Comparison of ENCODE assay signal across 14 mouse cellular contexts in genomic region chr2:101923181-101923580, GRCm38 (mm10). TPM values are rescaled to one million over a fixed set of nuclear protein-coding genes. Genes with fewer than 3 reads are reported as not detected.
DNase-seq lines count a peak whose midpoint lies in the region; ATAC-seq and TF ChIP-seq lines count a peak whose summit lies in the region.
"Had no signal": no experiment of that assay in that cellular context is flagged by ENCODE, and none has a peak within 500 bp of the region (broad histone marks: within the 10 kb centered on the region; RNA-seq: fewer than 3 reads in every experiment).

No protein-coding gene starts in this region.

- H3K27me3 ChIP-seq in liver, postnatal 0 days (ENCODE audit: insufficient read depth, low read length), result no peaks in the 10 kb centered on the region
- no peaks in the 10 kb centered on the region for H3K27me3 ChIP-seq in stomach, embryonic 16.5 days (ENCODE audit: control insufficient read depth, insufficient read depth, low read length)
- H3K27me3 ChIP-seq in hindbrain, embryonic 11.5 days (ENCODE audit: control insufficient read depth, insufficient read depth, low read length), result no peaks in the 10 kb centered on the region
- H3K27me3 ChIP-seq in hindbrain, embryonic 14.5 days (ENCODE audit: control insufficient read depth, insufficient read depth, low read length), result no peaks in the 10 kb centered on the region
- H3K27me3 ChIP-seq: embryonic facial prominence, embryonic 15.5 days; forebrain, embryonic 15.5 days; heart, embryonic 13.5 days had no signal

- H3K4me2 ChIP-seq in liver, postnatal 0 days (ENCODE audit: low read depth, low read length), result peak overlapping the region; percentile 36
- H3K4me2 ChIP-seq in stomach, embryonic 16.5 days (ENCODE audit: low read depth, low read length), result peak overlapping the region; percentile 19; the same call in 1 of the 2 replicates
- H3K4me2 ChIP-seq in hindbrain, embryonic 11.5 days (replicated peaks; ENCODE audit: low read depth, low read length), result no peak overlapping the region
- H3K4me2 ChIP-seq in hindbrain, embryonic 14.5 days (replicated peaks), result no peak overlapping the region
- H3K4me2 ChIP-seq: embryonic facial prominence, embryonic 15.5 days; forebrain, embryonic 15.5 days; heart, embryonic 13.5 days had no signal

- H3K9me3 ChIP-seq in liver, postnatal 0 days (ENCODE audit: low read length), result no peaks in the 10 kb centered on the region
- no peaks in the 10 kb centered on the region for H3K9me3 ChIP-seq in stomach, embryonic 16.5 days (replicated peaks; ENCODE audit: control insufficient read depth, low read length)
- no peaks in the 10 kb centered on the region for H3K9me3 ChIP-seq in hindbrain, embryonic 11.5 days (ENCODE audit: control insufficient read depth, low read length)
- no peaks in the 10 kb centered on the region for H3K9me3 ChIP-seq in hindbrain, embryonic 14.5 days (ENCODE audit: control insufficient read depth, low read length)
- H3K9me3 ChIP-seq: embryonic facial prominence, embryonic 15.5 days; forebrain, embryonic 15.5 days; heart, embryonic 13.5 days; hindbrain, embryonic 10.5 days had no signal

- H3K9ac ChIP-seq in liver, postnatal 0 days (replicated peaks), result no peak overlapping the region
- no peak overlapping the region for H3K9ac ChIP-seq in stomach, embryonic 16.5 days (ENCODE audit: low read length)
- no peak overlapping the region for H3K9ac ChIP-seq in hindbrain, embryonic 11.5 days (ENCODE audit: low read depth, low read length)
- H3K9ac ChIP-seq in hindbrain, embryonic 14.5 days, result no peak overlapping the region
- H3K9ac ChIP-seq: embryonic facial prominence, embryonic 15.5 days; forebrain, embryonic 15.5 days; heart, embryonic 13.5 days had no signal

- H3K36me3 ChIP-seq in liver, postnatal 0 days (replicated peaks; ENCODE audit: insufficient read depth, low read length), result no peaks in the 10 kb centered on the region
- no peaks in the 10 kb centered on the region for H3K36me3 ChIP-seq in stomach, embryonic 16.5 days (ENCODE audit: control insufficient read depth, insufficient read depth, low read length)
- H3K36me3 ChIP-seq in hindbrain, embryonic 11.5 days (ENCODE audit: control insufficient read depth, insufficient read depth, low read length), result no peaks in the 10 kb centered on the region
- H3K36me3 ChIP-seq in hindbrain, embryonic 14.5 days (replicated peaks; ENCODE audit: control insufficient read depth, insufficient read depth), result no peaks in the 10 kb centered on the region
- H3K36me3 ChIP-seq: embryonic facial prominence, embryonic 15.5 days; forebrain, embryonic 15.5 days; heart, embryonic 13.5 days; hindbrain, embryonic 10.5 days had no signal

- peak; percentile 76 for TF ChIP-seq EP300 in liver, postnatal 0 days (IDR thresholded peaks at IDR 0.05; ENCODE audit: low read depth)

- peak; percentile 97 for ATAC-seq in liver, postnatal 0 days
- ATAC-seq in stomach, embryonic 16.5 days (ENCODE audit: insufficient read depth, low FRiP score), result peak; percentile 86
- ATAC-seq in hindbrain, embryonic 11.5 days (ENCODE audit: low FRiP score), result no peak
- ATAC-seq in hindbrain, embryonic 14.5 days (ENCODE audit: low FRiP score), result no peak
- ATAC-seq: forebrain, embryonic 15.5 days had no signal

- H3K4me3 ChIP-seq in liver, postnatal 0 days (ENCODE audit: low read depth, low read length), result no peak overlapping the region
- H3K4me3 ChIP-seq in stomach, embryonic 16.5 days (replicated peaks; ENCODE audit: low read length), result no peak overlapping the region
- H3K4me3 ChIP-seq in hindbrain, embryonic 11.5 days (ENCODE audit: low read depth, low read length), result no peak overlapping the region
- no peak overlapping the region for H3K4me3 ChIP-seq in hindbrain, embryonic 14.5 days (replicated peaks; ENCODE audit: low read length)
- H3K4me3 ChIP-seq: embryonic facial prominence, embryonic 15.5 days; forebrain, embryonic 15.5 days; heart, embryonic 13.5 days; hindbrain, embryonic 10.5 days; layer of hippocampus, adult 2 months had no signal

- no peak for TF ChIP-seq CTCF in liver, postnatal 0 days (IDR thresholded peaks at IDR 0.05; ENCODE audit: low read depth)

- DNase-seq in cerebellum, adult 11-12 months, result peak; percentile 1
- no peak for DNase-seq in cerebellum, adult 18-20 months
- DNase-seq in kidney, postnatal 25 days, result peak; percentile 78 to 85
- DNase-seq in liver, postnatal 0 days, result peak; percentile 54
- no peak for DNase-seq in hindbrain, embryonic 11.5 days (ENCODE audit: low spot score)
- no peak for DNase-seq in hindbrain, embryonic 14.5 days (ENCODE audit: low spot score)
- DNase-seq in embryo, embryonic 11 days, result no peak
- DNase-seq: adrenal gland, postnatal 14 days had no signal

- H3K27ac ChIP-seq in liver, postnatal 0 days (ENCODE audit: low read depth), result peak overlapping the region; percentile 41
- H3K27ac ChIP-seq in stomach, embryonic 16.5 days (ENCODE audit: low read length), result 0 out of 2 replicates have a peak overlapping the region, but pooled peaks have one; percentile 40
- H3K27ac ChIP-seq in hindbrain, embryonic 11.5 days (ENCODE audit: low read depth, low read length), result no peak overlapping the region
- no peak overlapping the region for H3K27ac ChIP-seq in hindbrain, embryonic 14.5 days
- H3K27ac ChIP-seq: embryonic facial prominence, embryonic 15.5 days; forebrain, embryonic 15.5 days; heart, embryonic 13.5 days; hindbrain, embryonic 10.5 days; layer of hippocampus, adult 2 months had no signal

- 57% methylated on average over 4 of the region's 4 CpGs for WGBS in liver, postnatal 0 days (ENCODE audit: insufficient replicate concordance)
- 55% methylated on average over 4 of the region's 4 CpGs for WGBS in stomach, embryonic 16.5 days
- 89% methylated on average over 4 of the region's 4 CpGs for WGBS in hindbrain, embryonic 11.5 days
- 79% methylated on average over 4 of the region's 4 CpGs for WGBS in hindbrain, embryonic 14.5 days

- H3K4me1 ChIP-seq in liver, postnatal 0 days (ENCODE audit: insufficient read depth), result peaks cover 4% of the 10 kb centered on the region; the same call in 1 of the 2 replicates
- no peaks in the 10 kb centered on the region for H3K4me1 ChIP-seq in stomach, embryonic 16.5 days (ENCODE audit: control insufficient read depth, insufficient read depth, low read length)
- no peaks in the 10 kb centered on the region for H3K4me1 ChIP-seq in hindbrain, embryonic 11.5 days (replicated peaks; ENCODE audit: control insufficient read depth, insufficient read depth, low read length)
- peaks cover 20% of the 10 kb centered on the region for H3K4me1 ChIP-seq in hindbrain, embryonic 14.5 days (replicated peaks; ENCODE audit: control insufficient read depth, insufficient read depth, low read length)
- H3K4me1 ChIP-seq: embryonic facial prominence, embryonic 15.5 days had no signal

RNA-seq across cellular contexts. Expression of gene Commd9, which starts 37.1 kb away (rescaled TPM):
- polyA plus RNA-seq in liver, postnatal 0 days (2015; fragmentation: Nextera tagmentation; extraction: Ambion mirVana), result 20.6 and 23.6 TPM in 2 replicates
- polyA plus RNA-seq in stomach, embryonic 16.5 days (2015; fragmentation: Nextera tagmentation; extraction: Ambion mirVana), result 56.4 and 61.1 TPM in 2 replicates
- polyA plus RNA-seq in hindbrain, embryonic 11.5 days (2014; fragmentation: Nextera tagmentation; extraction: Ambion mirVana), result 78.2 and 79.3 TPM in 2 replicates
- polyA plus RNA-seq in hindbrain, embryonic 14.5 days (2014; fragmentation: Nextera tagmentation; extraction: Ambion mirVana), result 99.1 TPM in 2 replicates

RNA-seq across cellular contexts. Expression of gene Prr5l, which starts 40.4 kb away (rescaled TPM):
- polyA plus RNA-seq in liver, postnatal 0 days (2015; fragmentation: Nextera tagmentation; extraction: Ambion mirVana), result 2.9 and 4.0 TPM in 2 replicates
- 6.7 and 9.4 TPM in 2 replicates for polyA plus RNA-seq in stomach, embryonic 16.5 days (2015; fragmentation: Nextera tagmentation; extraction: Ambion mirVana)
- polyA plus RNA-seq in hindbrain, embryonic 11.5 days (2014; fragmentation: Nextera tagmentation; extraction: Ambion mirVana), result 12.2 and 13.2 TPM in 2 replicates
- polyA plus RNA-seq in hindbrain, embryonic 14.5 days (2014; fragmentation: Nextera tagmentation; extraction: Ambion mirVana), result 4.4 and 6.0 TPM in 2 replicates

Comparison
In these comparisons a context has a peak if more than half of its experiments do, and no peak if none do; other contexts are left out.
1. DNase-seq: peak in cerebellum, adult 11-12 months (single experiment), kidney, postnatal 25 days (2 of 2) and liver, postnatal 0 days (single experiment); none in cerebellum, adult 18-20 months (0 of 2), hindbrain, embryonic 11.5 days (single experiment), hindbrain, embryonic 14.5 days (single experiment) and embryo, embryonic 11 days (single experiment).
2. ATAC-seq: peak in liver, postnatal 0 days (single experiment) and stomach, embryonic 16.5 days (single experiment); none in hindbrain, embryonic 11.5 days (single experiment) and hindbrain, embryonic 14.5 days (single experiment).
3. H3K27ac ChIP-seq: peak in liver, postnatal 0 days (single experiment) and stomach, embryonic 16.5 days (single experiment); none in hindbrain, embryonic 11.5 days (single experiment) and hindbrain, embryonic 14.5 days (single experiment).
4. H3K4me2 ChIP-seq: peak in liver, postnatal 0 days (single experiment) and stomach, embryonic 16.5 days (single experiment); none in hindbrain, embryonic 11.5 days (single experiment) and hindbrain, embryonic 14.5 days (single experiment).